Mouse (Mus musculus) MEL (cell line): ENCODE measurements at regions not wholly inside any gene's neighbourhood (a gene's known extent, or its start where the extent isn't known, plus 50 kb on each side); places are given as distances from the start of the nearest gene placed in this dataset.

Experiments
- DNase-seq: peaks from one replicate; pipeline ENCODE4 v3.0.0; 2011; ENCODE audit warnings: low read depth, low spot score
- H3K27ac ChIP-seq: 2 replicates; pipeline ENCODE4 v1.5.1; 2012; ENCODE audit warnings: low read depth, mild to moderate bottlenecking, control low read depth, low read length, moderate library complexity; ENCODE audit not compliant: control insufficient read depth
- H3K27me3 ChIP-seq, 2 experiments: fragments of 150-350 bp in 1 of 2; sonication (generic) in 1 of 2; 2 replicates each; pipeline ENCODE4 v1.6.1; 2012; ENCODE audit warnings: low read length in 2 of 2, mild to moderate bottlenecking in 2 of 2, improper control_type of control experiment in 1 of 2, moderate library complexity in 1 of 2; ENCODE audit not compliant: insufficient read depth in 2 of 2, control insufficient read depth in 1 of 2
- H3K36me3 ChIP-seq, 2 experiments: 2 replicates each; pipeline ENCODE4 v1.6.1; 2012 to 2014; ENCODE audit warnings: low read length in 2 of 2, improper control_type of control experiment in 1 of 2, inconsistent platforms in 1 of 2, mild to moderate bottlenecking in 1 of 2; ENCODE audit not compliant: insufficient read depth in 2 of 2, control insufficient read depth in 1 of 2
- H3K4me1 ChIP-seq, 2 experiments: fragments of 150-350 bp in 1 of 2; sonication (generic) in 1 of 2; 2 replicates each; pipeline ENCODE4 v1.6.1; 2012; ENCODE audit warnings: low read length in 2 of 2, improper control_type of control experiment in 1 of 2, mild to moderate bottlenecking in 1 of 2; ENCODE audit not compliant: insufficient read depth in 2 of 2, control insufficient read depth in 1 of 2
- H3K4me3 ChIP-seq, 2 experiments: fragments of 150-350 bp in 1 of 2; sonication (generic) in 1 of 2; 2 replicates each; pipeline ENCODE4 v1.5.1; 2012; ENCODE audit warnings: low read depth in 2 of 2, low read length in 2 of 2, mild to moderate bottlenecking in 2 of 2, moderate library complexity in 2 of 2, control low read depth in 1 of 2, improper control_type of control experiment in 1 of 2; ENCODE audit not compliant: control insufficient read depth in 1 of 2, insufficient read depth in 1 of 2
- H3K79me2 ChIP-seq: 2 replicates; pipeline ENCODE4 v1.6.1; 2012; ENCODE audit warnings: mild to moderate bottlenecking, low read length, moderate library complexity; ENCODE audit not compliant: control insufficient read depth, poor library complexity, insufficient read depth
- H3K9ac ChIP-seq: 2 replicates; pipeline ENCODE4 v1.6.1; 2012; ENCODE audit warnings: low read depth, mild to moderate bottlenecking, control low read depth, low read length, moderate library complexity; ENCODE audit not compliant: control insufficient read depth, poor library complexity, severe bottlenecking
- H3K9me3 ChIP-seq: fragments of 150-350 bp; sonication (generic); replicated peaks from 2 replicates; pipeline ENCODE4 v1.6.1; 2012; ENCODE audit warnings: mild to moderate bottlenecking, low read length, improper control_type of control experiment, moderate library complexity; ENCODE audit not compliant: insufficient read depth
- BHLHE40 ChIP-seq: IDR thresholded peaks from 2 replicates; pipeline ENCODE4 v1.6.1; 2012; ENCODE audit warnings: low read depth, mild to moderate bottlenecking, inconsistent platforms, low read length, improper control_type of control experiment, borderline replicate concordance
- CHD1 ChIP-seq: IDR thresholded peaks from 2 replicates; pipeline ENCODE4 v1.6.1; 2012; ENCODE audit warnings: low read depth, mild to moderate bottlenecking, inconsistent platforms, low read length, improper control_type of control experiment
- CTCF ChIP-seq, 3 experiments: IDR thresholded peaks in 2 of 3; conservative IDR thresholded peaks in 1 of 3; 2 replicates each; pipeline ENCODE4 v1.5.1; 2011 to 2012; ENCODE audit warnings: low read length in 3 of 3, low read depth in 2 of 3, mild to moderate bottlenecking in 2 of 3, improper control_type of control experiment in 1 of 3, inconsistent platforms in 1 of 3, mixed read lengths in 1 of 3, moderate library complexity in 1 of 3; ENCODE audit not compliant: control insufficient read depth in 1 of 3, insufficient read depth in 1 of 3, poor library complexity in 1 of 3, severe bottlenecking in 1 of 3
- E2F4 ChIP-seq: IDR thresholded peaks from 2 replicates; pipeline ENCODE4 v1.6.1; 2011; ENCODE audit warnings: low read depth, low read length, improper control_type of control experiment, borderline replicate concordance
- EP300 ChIP-seq, 2 experiments: IDR thresholded peaks; 2 replicates each; pipeline ENCODE4 v1.6.1; 2011; ENCODE audit warnings: improper control_type of control experiment in 2 of 2, low read length in 2 of 2, low read depth in 1 of 2, mild to moderate bottlenecking in 1 of 2
- ETS1 ChIP-seq: IDR thresholded peaks from 2 replicates; pipeline ENCODE4 v1.6.1; 2012; ENCODE audit warnings: low read depth, mild to moderate bottlenecking, inconsistent platforms, low read length, improper control_type of control experiment, moderate library complexity
- GABPA ChIP-seq: IDR thresholded peaks from 2 replicates; pipeline ENCODE4 v1.6.1; 2012; ENCODE audit warnings: low read depth, mild to moderate bottlenecking, inconsistent platforms, low read length, improper control_type of control experiment, moderate library complexity
- HCFC1 ChIP-seq: IDR thresholded peaks from 2 replicates; pipeline ENCODE4 v1.6.1; 2012; ENCODE audit warnings: low read depth, mild to moderate bottlenecking, inconsistent platforms, low read length, improper control_type of control experiment, moderate library complexity
- KAT2A ChIP-seq: conservative IDR thresholded peaks from 2 replicates; pipeline ENCODE4 v1.6.1; 2012; ENCODE audit warnings: low read depth, low read length, improper control_type of control experiment, inconsistent platforms
- MEF2A ChIP-seq: IDR thresholded peaks from 2 replicates; pipeline ENCODE4 v1.6.1; 2014; ENCODE audit warnings: low read depth, mild to moderate bottlenecking, inconsistent platforms, low read length, improper control_type of control experiment; ENCODE audit not compliant: poor library complexity, insufficient replicate concordance, severe bottlenecking; ENCODE audit errors: extremely low read depth
- MXI1 ChIP-seq: IDR thresholded peaks from 2 replicates; pipeline ENCODE4 v1.6.1; 2011; ENCODE audit warnings: mild to moderate bottlenecking, low read depth, low read length, improper control_type of control experiment
- MYB ChIP-seq: IDR thresholded peaks from 2 replicates; pipeline ENCODE4 v1.6.1; 2011; ENCODE audit warnings: mild to moderate bottlenecking, low read depth, low read length, improper control_type of control experiment
- MYC ChIP-seq: IDR thresholded peaks from 2 replicates; pipeline ENCODE4 v1.6.1; 2011; ENCODE audit warnings: low read depth, mild to moderate bottlenecking, low read length, improper control_type of control experiment, moderate library complexity
- NRF1 ChIP-seq: IDR thresholded peaks from 2 replicates; pipeline ENCODE4 v1.6.1; 2014; ENCODE audit warnings: low read depth, mild to moderate bottlenecking, inconsistent platforms, low read length, improper control_type of control experiment, moderate library complexity; ENCODE audit not compliant: poor library complexity, insufficient read depth, severe bottlenecking
- POLR2A ChIP-seq, 2 experiments: IDR thresholded peaks; 2 replicates each; pipeline ENCODE4 v1.6.1; 2011 to 2012; ENCODE audit warnings: low read length in 2 of 2, mild to moderate bottlenecking in 2 of 2, control low read depth in 1 of 2, improper control_type of control experiment in 1 of 2, low read depth in 1 of 2, moderate library complexity in 1 of 2; ENCODE audit not compliant: control insufficient read depth in 1 of 2, insufficient read depth in 1 of 2, poor library complexity in 1 of 2
- POLR2AphosphoS2 ChIP-seq: IDR thresholded peaks from 2 replicates; pipeline ENCODE4 v1.6.1; 2011; ENCODE audit warnings: low read length, improper control_type of control experiment
- POLR2AphosphoS5 ChIP-seq: IDR thresholded peaks from 2 replicates; pipeline ENCODE4 v1.6.1; 2012; ENCODE audit warnings: low read depth, borderline replicate concordance, mild to moderate bottlenecking, inconsistent platforms, low read length, moderate library complexity, mixed read lengths
- RAD21 ChIP-seq: IDR thresholded peaks from 2 replicates; pipeline ENCODE4 v1.6.1; 2011; ENCODE audit warnings: mild to moderate bottlenecking, low read depth, low read length, improper control_type of control experiment
- RCOR1 ChIP-seq: IDR thresholded peaks from 2 replicates; pipeline ENCODE4 v1.6.1; 2012; ENCODE audit warnings: low read depth, mild to moderate bottlenecking, inconsistent platforms, low read length, improper control_type of control experiment
- SIN3A ChIP-seq: IDR thresholded peaks from 2 replicates; pipeline ENCODE4 v1.6.1; 2012; ENCODE audit warnings: low read length, improper control_type of control experiment, inconsistent platforms
- SMC3 ChIP-seq: IDR thresholded peaks from 2 replicates; pipeline ENCODE4 v1.6.1; 2011; ENCODE audit warnings: low read depth, low read length, improper control_type of control experiment
- TAL1 ChIP-seq: IDR thresholded peaks from 2 replicates; pipeline ENCODE4 v1.6.1; 2012; ENCODE audit warnings: mild to moderate bottlenecking, inconsistent platforms, low read length, moderate library complexity, mixed read lengths
- TBP ChIP-seq: IDR thresholded peaks from 2 replicates; pipeline ENCODE4 v1.8.0; 2011; ENCODE audit warnings: low read depth, low read length, improper control_type of control experiment
- USF2 ChIP-seq, 2 experiments: IDR thresholded peaks; 2 replicates each; pipeline ENCODE4 v1.6.1; 2011 to 2012; ENCODE audit warnings: improper control_type of control experiment in 2 of 2, low read length in 2 of 2, borderline replicate concordance in 1 of 2, inconsistent platforms in 1 of 2, low read depth in 1 of 2, mild to moderate bottlenecking in 1 of 2; ENCODE audit not compliant: insufficient read depth in 1 of 2
- ZKSCAN1 ChIP-seq: IDR thresholded peaks from 2 replicates; pipeline ENCODE4 v1.6.1; 2012; ENCODE audit warnings: low read depth, mild to moderate bottlenecking, inconsistent platforms, low read length, improper control_type of control experiment, moderate library complexity
- ZNF384 ChIP-seq: IDR thresholded peaks from 2 replicates; pipeline ENCODE4 v1.6.1; 2012; ENCODE audit warnings: low read depth, mild to moderate bottlenecking, inconsistent platforms, low read length, improper control_type of control experiment

DNA sequence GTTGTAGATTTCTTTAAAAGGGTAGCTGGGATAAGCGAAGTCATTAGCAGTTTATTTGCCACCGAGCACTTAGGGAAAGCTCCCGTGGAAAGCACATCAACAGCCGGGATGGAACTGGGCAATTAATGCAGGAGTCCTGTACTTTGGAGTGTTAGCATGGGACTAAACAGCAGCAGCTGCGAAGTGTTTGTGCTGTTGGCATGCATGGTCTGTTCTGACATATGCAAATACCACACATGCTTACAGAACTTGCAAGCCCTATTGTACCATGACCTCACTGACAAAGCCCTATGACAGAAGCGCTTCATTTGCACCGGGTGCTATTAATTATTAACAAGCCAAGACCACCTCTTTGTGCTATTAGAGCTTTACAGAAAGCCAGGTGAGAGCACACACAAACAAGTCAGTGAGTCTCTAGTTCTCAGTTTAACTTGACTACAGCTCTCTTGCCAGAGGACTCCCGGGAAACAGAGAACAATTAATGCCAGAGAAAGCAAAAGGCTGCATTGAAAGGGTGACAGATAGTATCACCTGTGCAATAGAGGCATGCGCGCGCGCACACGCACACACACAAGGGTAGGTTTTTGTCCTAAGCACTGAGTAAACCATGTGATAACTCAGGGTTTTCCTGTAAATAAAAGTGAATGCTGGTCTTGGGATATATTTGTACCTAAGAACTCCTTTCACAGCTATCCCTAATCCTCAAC lies 154.4 kb downstream of the Ppp1r3a start:
- no peak overlapping the region for H3K27ac ChIP-seq
- no peak for DNase-seq
- no peaks in the 10 kb centered on the region for H3K79me2 ChIP-seq
- no peak overlapping the region for H3K9ac ChIP-seq
- no peak for TF ChIP-seq SIN3A
- TF ChIP-seq SMC3 = no peak
- TF ChIP-seq POLR2AphosphoS5 = no peak
- no peak for TF ChIP-seq GABPA
- TF ChIP-seq RAD21 = no peak
- TF ChIP-seq TBP = no peak
- no peaks in the 10 kb centered on the region for H3K27me3 ChIP-seq
- no peaks in the 10 kb centered on the region for H3K9me3 ChIP-seq
- H3K4me3 ChIP-seq = no peak overlapping the region
- no peaks in the 10 kb centered on the region for H3K4me1 ChIP-seq
- no peaks in the 10 kb centered on the region for H3K36me3 ChIP-seq

DNA sequence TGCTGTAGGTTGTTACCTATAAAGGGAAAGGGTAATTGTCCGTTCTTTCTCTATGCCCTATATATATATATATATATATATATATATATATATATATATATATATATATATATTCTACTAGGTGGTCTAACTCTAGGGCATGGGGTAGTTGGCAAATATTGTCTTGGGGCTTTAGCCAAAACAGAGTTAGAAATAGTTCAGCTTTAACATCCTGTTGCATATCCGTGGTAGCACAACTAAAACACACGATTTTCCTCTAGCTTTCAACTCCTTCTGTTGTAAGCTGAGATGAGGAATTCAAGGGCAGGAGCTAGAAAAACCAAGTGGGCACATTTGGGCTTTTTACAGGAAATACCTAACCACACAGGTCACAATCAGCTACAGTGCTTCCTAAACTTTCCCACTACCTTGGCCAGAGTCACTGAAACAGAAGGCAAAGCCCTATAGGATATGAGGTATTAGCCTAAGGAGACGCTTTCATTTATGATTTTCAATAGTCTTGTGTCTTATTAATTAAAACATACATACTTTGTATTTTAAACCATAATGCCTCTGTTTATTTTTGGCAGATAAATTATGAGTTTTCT lies 158.1 kb downstream of the Ppp1r3a start:
- no peaks in the 10 kb centered on the region for H3K9me3 ChIP-seq

DNA sequence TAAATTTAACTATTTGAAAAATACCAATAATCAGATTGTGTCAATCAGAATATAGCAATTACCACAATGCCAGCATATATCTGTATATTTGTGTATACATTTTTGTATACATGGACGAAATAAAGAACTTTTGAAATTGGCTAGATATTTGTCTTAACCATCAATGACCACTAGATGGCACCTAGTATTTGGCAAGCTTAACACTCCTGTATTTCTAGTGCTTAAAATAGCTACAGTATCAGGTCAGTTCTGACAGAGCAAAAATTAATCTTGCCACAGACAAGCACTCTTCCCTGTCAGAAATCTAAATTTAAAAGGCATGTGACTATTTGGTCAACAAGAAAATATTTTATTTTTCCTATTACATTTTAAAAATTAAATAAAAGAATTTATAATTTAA lies 169.2 kb downstream of the Ppp1r3a start:
- Histone ChIP-seq H3K4me1 (no peaks in the 10 kb centered on the region), H3K4me3 (no peak overlapping the region), H3K27ac (no peak overlapping the region), H3K36me3 (no peaks in the 10 kb centered on the region), H3K9me3 (no peaks in the 10 kb centered on the region), H3K27me3 (no peaks in the 10 kb centered on the region; a peak in 1 of 4 replicates), H3K79me2 (no peaks in the 10 kb centered on the region), H3K9ac (no peak overlapping the region)
- DNase-seq = peak; percentile 50
- TF ChIP-seq MEF2A = peak; percentile 81; the same call in 1 of the 2 replicates
- TF ChIP-seq POLR2A (IDR thresholded peaks at IDR 0.05; ENCODE audit: control insufficient read depth in 1 of 2, insufficient read depth in 1 of 2, low read depth in 1 of 2, low read length in 2 of 2, poor library complexity in 1 of 2) = no peak
- no peak for TF ChIP-seq POLR2AphosphoS5
- TF ChIP-seq ETS1 = no peak
- TF ChIP-seq CTCF (IDR thresholded peaks at IDR 0.05 in 2 of 3, conservative IDR thresholded peaks at IDR 0.05 in 1 of 3; ENCODE audit: control insufficient read depth in 1 of 3, insufficient read depth in 1 of 3, low read depth in 2 of 3, low read length in 3 of 3, poor library complexity in 1 of 3, severe bottlenecking in 1 of 3) = peak in 2 of 3 experiments; percentile 44 to 65; a peak in 4 of 6 replicates
- TF ChIP-seq MYC = no peak
- peak; percentile 60 for TF ChIP-seq SMC3
- TF ChIP-seq MXI1 = no peak
- no peak for TF ChIP-seq TBP
- no peak for TF ChIP-seq ZNF384
- no peak for TF ChIP-seq TAL1
- no peak for TF ChIP-seq NRF1
- no peak for TF ChIP-seq KAT2A
- no peak for TF ChIP-seq USF2 (IDR thresholded peaks at IDR 0.05; ENCODE audit: borderline replicate concordance in 1 of 2, insufficient read depth in 1 of 2, low read depth in 1 of 2, low read length in 2 of 2)
- no peak for TF ChIP-seq E2F4
- no peak for TF ChIP-seq CHD1
- TF ChIP-seq ZKSCAN1 = no peak
- no peak for TF ChIP-seq MYB
- TF ChIP-seq RAD21 = peak; percentile 51

More for the DNA sequence above, 158.1 kb downstream of the Ppp1r3a start:
- no peak for TF ChIP-seq EP300 (IDR thresholded peaks at IDR 0.05; ENCODE audit: low read depth in 1 of 2, low read length in 2 of 2)
- no peak for TF ChIP-seq SIN3A
- no peak for TF ChIP-seq HCFC1
- TF ChIP-seq MYB = no peak
- TF ChIP-seq POLR2AphosphoS2 = no peak
- no peak for TF ChIP-seq RCOR1
- no peak for TF ChIP-seq NRF1
- no peak for TF ChIP-seq BHLHE40
- TF ChIP-seq, all 39 proteins: peak for 0
- H3K79me2 ChIP-seq = no peaks in the 10 kb centered on the region
- no peaks in the 10 kb centered on the region for H3K4me1 ChIP-seq
- no peak for DNase-seq
- no peak overlapping the region for H3K4me3 ChIP-seq
- no peak overlapping the region for H3K9ac ChIP-seq
- no peaks in the 10 kb centered on the region for H3K36me3 ChIP-seq
- no peak overlapping the region for H3K27ac ChIP-seq
- H3K27me3 ChIP-seq = no peaks in the 10 kb centered on the region
